ENCODE assay signal across 14 mouse cellular contexts in the genomic region with DNA sequence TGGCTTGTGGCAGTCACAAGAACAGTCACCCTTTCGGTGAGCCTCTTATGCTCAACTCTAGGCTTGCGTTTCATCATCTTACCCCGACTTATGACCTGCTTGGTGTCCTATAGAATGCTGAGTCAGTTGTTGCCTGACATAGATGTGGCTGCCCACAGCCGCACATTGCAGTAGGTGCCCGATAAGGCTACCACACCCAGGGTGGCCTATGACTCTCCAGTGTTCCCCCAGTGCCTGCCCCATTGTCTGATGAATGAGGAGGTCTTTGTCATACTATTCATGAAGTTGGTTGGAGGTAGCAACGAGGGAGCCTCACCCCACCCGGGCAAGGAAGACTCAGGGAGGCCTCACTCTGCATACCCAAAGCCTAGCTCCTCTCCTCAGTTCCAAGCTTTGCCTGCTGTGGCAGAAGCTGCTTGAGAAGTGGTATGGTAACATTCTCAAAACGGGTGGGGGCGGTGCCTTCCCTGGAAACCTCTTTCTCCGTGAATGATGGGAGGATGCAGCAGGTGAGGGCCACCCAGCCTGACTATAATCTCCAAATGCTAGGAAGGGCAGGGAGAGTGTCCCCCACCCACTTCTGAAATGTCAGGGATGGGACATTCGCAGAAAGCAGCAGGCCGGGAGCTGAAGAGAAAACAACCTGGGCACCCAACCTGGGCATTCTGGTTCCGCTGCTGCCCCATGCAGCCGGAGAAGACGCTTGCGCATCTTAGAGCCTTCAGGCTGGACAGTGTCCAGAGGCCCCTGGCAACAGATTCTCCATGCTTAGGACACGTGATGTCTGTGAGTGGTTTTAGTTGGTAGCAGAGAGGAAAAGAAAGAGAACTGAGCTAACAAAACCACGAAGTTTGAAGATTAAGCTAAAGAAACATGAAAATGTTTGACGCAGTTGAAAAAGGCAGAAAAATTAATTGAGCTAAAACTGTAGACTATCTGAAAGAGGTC. TPM values are rescaled to one million over a fixed set of nuclear protein-coding genes. Genes with fewer than 3 reads are reported as not detected.
A peak's percentile ranks its signal among the peaks of the same experiment; 100 is the strongest.
DNase-seq lines count a peak whose midpoint lies in the region; ATAC-seq and TF ChIP-seq lines count a peak whose summit lies in the region.
"Had no signal": no experiment of that assay in that cellular context is flagged by ENCODE, and none has a peak within 500 bp of the region (broad histone marks: within the 10 kb centered on the region; RNA-seq: fewer than 3 reads in every experiment).

No protein-coding gene starts in this region.

- TF ChIP-seq CTCF in left cerebral cortex, adult 2 months (IDR thresholded peaks at IDR 0.05), result no peak

- intact Hi-C loops in left cerebral cortex, postnatal 4 days (cut with DNase I), result no loop called here
- intact Hi-C loops in left cerebral cortex, postnatal 10 days (cut with DNase I), result no loop called here
- intact Hi-C loops in left cerebral cortex, adult 2 months (cut with DNase I), result loop anchor here (2.0 to 5.0 kb wide), 2 partner anchors 15 to 48 kb away; no protein-coding TSS in a partner anchor

- H3K4me1 ChIP-seq in intestine, embryonic 16.5 days (ENCODE audit: control insufficient read depth, insufficient read depth, low read length), result peaks cover 15% of the 10 kb centered on the region

- H3K9ac ChIP-seq in intestine, embryonic 16.5 days (ENCODE audit: low read depth, low read length), result no peak overlapping the region
- H3K9ac ChIP-seq: embryonic facial prominence, embryonic 15.5 days; hindbrain, embryonic 14.5 days had no signal

- peak; percentile 65 for ATAC-seq in intestine, embryonic 16.5 days
- ATAC-seq in megakaryocyte-erythroid progenitor cell, adult 5-6 weeks (replicated peaks; ENCODE audit: low FRiP score, low TSS enrichment, poor library complexity, severe bottlenecking), result peak; percentile 95
- ATAC-seq: midbrain, embryonic 16.5 days had no signal

- no peak overlapping the region for H3K4me3 ChIP-seq in intestine, embryonic 16.5 days (ENCODE audit: low read length)
- no peak overlapping the region for H3K4me3 ChIP-seq in left cerebral cortex, adult 2 months
- H3K4me3 ChIP-seq: embryonic facial prominence, embryonic 15.5 days had no signal

- DNase-seq in left cerebral cortex, postnatal 4 days, result peak; percentile 62
- no peak for DNase-seq in left cerebral cortex, postnatal 10 days (ENCODE audit: extremely low spot score in 1 of 2, low spot score in 2 of 2)
- peak; percentile 66 for DNase-seq in ZHBTc4 (ENCODE audit: low read depth, low spot score)
- DNase-seq in B cell, adult 2 months, result no peak
- no peak for DNase-seq in embryo, embryonic 10.5 days (ENCODE audit: low spot score)
- DNase-seq in left cerebral cortex, adult 2 months (ENCODE audit: extremely low spot score in 1 of 2, low spot score in 2 of 2), result no peak
- DNase-seq: cerebellum, adult 9-10 months; kidney, postnatal 4 days; lung, postnatal 14 days had no signal

- H3K27me3 ChIP-seq in intestine, embryonic 16.5 days (replicated peaks; ENCODE audit: control insufficient read depth, insufficient read depth, low read length), result no peaks in the 10 kb centered on the region
- H3K27me3 ChIP-seq: embryonic facial prominence, embryonic 15.5 days had no signal

- no peaks in the 10 kb centered on the region for H3K36me3 ChIP-seq in intestine, embryonic 16.5 days (ENCODE audit: control insufficient read depth, insufficient read depth, low read length)
- H3K36me3 ChIP-seq: embryonic facial prominence, embryonic 15.5 days had no signal

- H3K4me2 ChIP-seq in intestine, embryonic 16.5 days (ENCODE audit: low read depth, low read length), result no peak overlapping the region
- H3K4me2 ChIP-seq: embryonic facial prominence, embryonic 15.5 days; hindbrain, embryonic 14.5 days had no signal

- WGBS in intestine, embryonic 16.5 days, result 78% methylated on average over 19 of the region's 19 CpGs

- no peak overlapping the region for H3K27ac ChIP-seq in intestine, embryonic 16.5 days (ENCODE audit: low read length)
- no peak overlapping the region for H3K27ac ChIP-seq in left cerebral cortex, adult 2 months
- H3K27ac ChIP-seq: embryonic facial prominence, embryonic 15.5 days; hindbrain, embryonic 14.5 days had no signal

- no peaks in the 10 kb centered on the region for H3K9me3 ChIP-seq in intestine, embryonic 16.5 days (ENCODE audit: control insufficient read depth, low read length)
- H3K9me3 ChIP-seq: embryonic facial prominence, embryonic 15.5 days had no signal

RNA-seq across cellular contexts. Expression of a gene that starts 4.8 kb away (rescaled TPM):
- 10 to 100 TPM; 11.1 to 13.7 TPM for total RNA-seq in left cerebral cortex, postnatal 4 days (2021)
- 10 to 100 TPM; 20.5 to 23.1 TPM for total RNA-seq in left cerebral cortex, postnatal 10 days (2021)
- 2.8 and 4.4 TPM in 2 replicates for polyA plus RNA-seq in intestine, embryonic 16.5 days (2015; fragmentation: Nextera tagmentation; extraction: Ambion mirVana)
- total RNA-seq in megakaryocyte-erythroid progenitor cell, adult 5-6 weeks (2014; fragmentation: Nextera tagmentation), result 1.9 and 4.7 TPM in 2 replicates
- total RNA-seq in megakaryocyte-erythroid progenitor cell, adult 5-6 weeks (2017), result 1.3 and 2.4 TPM in 2 replicates
- total RNA-seq in left cerebral cortex, adult 2 months (2021), result 10 to 100 TPM; 26.2 to 26.5 TPM

Comparison
In these comparisons a context has a peak if more than half of its experiments do, and no peak if none do; other contexts are left out.
1. DNase-seq: peak in left cerebral cortex, postnatal 4 days (single experiment) and ZHBTc4 (single experiment); none in left cerebral cortex, postnatal 10 days (0 of 2), B cell, adult 2 months (0 of 2), embryo, embryonic 10.5 days (single experiment) and left cerebral cortex, adult 2 months (0 of 2).